Mouse (Mus musculus): Measurements from ENCODE around the gene Esrp2.

DNA sequence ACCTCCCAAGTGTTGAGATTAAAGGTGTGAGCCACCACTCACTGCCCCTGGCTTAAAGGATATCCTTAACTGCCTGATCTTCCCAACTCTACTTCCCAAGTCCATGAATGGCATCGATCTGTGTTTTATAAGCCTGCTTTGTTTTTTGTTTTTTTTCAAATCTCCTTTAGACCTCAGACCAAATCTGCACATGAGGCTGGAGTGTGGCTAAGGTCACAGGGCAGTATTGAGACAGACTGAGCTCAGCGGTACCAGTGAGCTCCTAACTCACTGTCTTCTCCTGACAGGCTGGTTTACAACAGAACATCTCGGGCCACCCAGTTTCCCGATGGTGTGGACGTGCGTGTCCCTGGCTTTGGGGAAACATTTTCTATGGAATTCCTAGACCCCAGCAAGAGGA is 23.1 kb upstream of the Esrp2 start:
- TF ChIP-seq MAX (IDR thresholded peaks at IDR 0.05): no peak
- no peak for TF ChIP-seq MYOG (IDR thresholded peaks at IDR 0.05; ENCODE audit: control insufficient read depth, extremely low read depth, insufficient read length)
- no peak for TF ChIP-seq CTCF (IDR thresholded peaks at IDR 0.05; ENCODE audit: control insufficient read depth, insufficient read depth, insufficient read length)
- TF ChIP-seq MYOD1 (IDR thresholded peaks at IDR 0.05; ENCODE audit: control insufficient read depth, insufficient read length, low read depth): no peak
- TF ChIP-seq USF1 (IDR thresholded peaks at IDR 0.05; ENCODE audit: low read depth): no peak
- no peak for TF ChIP-seq FOSL1 (IDR thresholded peaks at IDR 0.05; ENCODE audit: insufficient read depth, low read length, poor library complexity, severe bottlenecking)
